Mouse (Mus musculus) midbrain, postnatal 0 days (tissue): ENCODE measurements around the gene Il1rapl2. TPM values are rescaled to one million over a fixed set of nuclear protein-coding genes. Genes with fewer than 3 reads are reported as not detected.
A peak's percentile ranks its signal among the peaks of the same experiment; 100 is the strongest.

Experiments
- ATAC-seq: fragments of 200-750 bp; cut with Nextera tagmentation; 2 replicates; pipeline ENCODE4 v1.8.0; 2017; ENCODE audit warnings: moderate number of reproducible peaks, mild to moderate bottlenecking, moderate TSS enrichment, moderate library complexity; ENCODE audit not compliant: low FRiP score
- DNase-seq: peaks from one replicate; pipeline ENCODE4 v3.0.0-alpha.2; 2015; ENCODE audit warnings: low spot score
- H3K27ac ChIP-seq: fragments of 300-500 bp; sonication (generic); 2 replicates; pipeline ENCODE4 v1.5.1; 2014; ENCODE audit warnings: low read depth, mild to moderate bottlenecking, low read length, mixed read lengths
- H3K27me3 ChIP-seq: fragments of 300-500 bp; sonication (generic); 2 replicates; pipeline ENCODE4 v1.6.1; 2014; ENCODE audit warnings: low read length, control low read depth, mixed read lengths; ENCODE audit not compliant: insufficient read depth
- H3K36me3 ChIP-seq: fragments of 300-500 bp; sonication (generic); 2 replicates; pipeline ENCODE4 v1.6.1; 2014; ENCODE audit warnings: low read length, control low read depth, mixed read lengths; ENCODE audit not compliant: insufficient read depth
- H3K4me1 ChIP-seq: fragments of 300-500 bp; sonication (generic); 2 replicates; pipeline ENCODE4 v1.6.1; 2014; ENCODE audit warnings: mild to moderate bottlenecking, control low read depth, antibody characterized with exemption, low read length, mixed read lengths; ENCODE audit not compliant: insufficient read depth
- H3K4me2 ChIP-seq: fragments of 300-500 bp; sonication (generic); 2 replicates; pipeline ENCODE4 v1.6.1; 2014; ENCODE audit warnings: low read depth, mild to moderate bottlenecking, low read length, mixed read lengths; ENCODE audit not compliant: poor library complexity, severe bottlenecking
- H3K4me3 ChIP-seq: fragments of 300-500 bp; sonication (generic); 2 replicates; pipeline ENCODE4 v1.5.1; 2014; ENCODE audit warnings: low read depth, mild to moderate bottlenecking, low read length, moderate library complexity
- H3K9ac ChIP-seq: fragments of 300-500 bp; sonication (generic); replicated peaks from 2 replicates; pipeline ENCODE4 v1.6.1; 2014; ENCODE audit warnings: mild to moderate bottlenecking, low read length, moderate library complexity, mixed read lengths; ENCODE audit not compliant: poor library complexity, severe bottlenecking
- H3K9me3 ChIP-seq: fragments of 300-500 bp; sonication (generic); 2 replicates; pipeline ENCODE4 v1.6.1; 2016; ENCODE audit warnings: low read length, control low read depth
- CTCF ChIP-seq: IDR thresholded peaks from 2 replicates; pipeline ENCODE4 v1.5.1; 2016; ENCODE audit warnings: antibody characterized with exemption, mild to moderate bottlenecking
- WGBS: fragments of 180-500 bp; shearing (Covaris S2); extraction: QIAGEN DNeasy Blood & Tissue Kit; methylation state at CpG from one replicate; pipeline ENCODE4 v1.1.7; 2014; 5-methylcytosine and 5-hydroxymethylcytosine counted together
- polyA plus RNA-seq: library from polyadenylated mRNA; unstranded; fragments of >200 nt; fragmentation: Nextera tagmentation; extraction: Ambion mirVana; gene quantifications from 2 replicates; pipeline ENCODE4 v1.2.1, GENCODE M21; 2015
- total RNA-seq: library from RNA; depleted of rRNA; stranded (reverse); fragments of >200 nt; gene quantifications from 2 replicates; pipeline ENCODE4 v1.2.3, GENCODE M21; 2014; rRNA removed

Il1rapl2 gene
- total RNA-seq (7.1 and 9.4 TPM in 2 replicates), polyA plus RNA-seq (4.6 and 5.9 TPM in 2 replicates)

DNA sequence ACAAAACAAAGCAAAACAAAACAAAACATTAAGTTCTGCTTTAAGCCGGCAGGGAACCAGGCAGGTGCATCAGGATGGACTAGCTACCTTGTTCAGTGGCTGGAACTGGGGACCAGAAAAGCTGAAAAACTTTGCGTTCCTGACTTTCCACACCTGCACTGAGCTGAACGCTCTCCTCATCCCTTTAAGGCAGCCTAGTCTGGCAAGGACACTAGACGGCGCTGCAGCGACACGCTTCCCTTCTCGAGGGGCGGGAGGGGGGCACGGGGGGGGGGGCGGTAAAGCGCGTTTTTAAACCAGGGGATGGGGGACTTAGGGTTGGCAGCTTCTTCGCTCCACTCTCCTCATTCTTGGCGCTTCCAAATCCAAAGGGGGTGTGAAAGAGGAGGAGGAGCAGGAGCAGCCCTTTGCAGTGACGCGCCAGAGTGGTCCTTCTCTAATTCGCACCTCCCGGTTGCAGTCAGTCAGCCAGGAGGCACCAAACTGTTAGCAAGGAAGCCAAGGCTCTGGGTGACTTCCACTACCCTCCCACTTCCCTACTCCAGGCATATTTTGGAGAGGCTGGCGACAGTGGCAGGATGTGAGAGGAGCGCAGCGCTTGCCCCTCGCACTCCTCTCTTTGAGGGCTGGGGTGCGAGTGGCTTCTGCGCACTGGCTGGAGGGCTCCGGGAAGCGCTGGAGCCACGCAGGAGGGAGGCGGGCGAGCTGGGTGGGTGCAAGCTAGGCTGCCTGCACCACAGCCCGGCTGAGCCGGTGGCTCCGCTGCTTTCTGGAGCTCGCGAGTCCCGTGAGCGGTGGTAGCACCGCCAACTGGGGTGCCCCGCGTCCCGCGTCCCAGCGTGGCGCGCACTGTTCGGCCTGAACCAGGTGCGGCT, at the start of gene Il1rapl2:
TSS of gene Il1rapl2 (plus strand) at position 288 of the 875 bp plus-strand sequence.
- Histone ChIP-seq H3K27me3 (peaks cover 14% of the 10 kb centered on the region; the same call in 1 of the 2 replicates), H3K36me3 (no peaks in the 10 kb centered on the region), H3K4me3 (peak within 1 kb of the TSS; percentile 48), H3K9me3 (no peaks in the 10 kb centered on the region), H3K27ac (no peak within 1 kb of the TSS), H3K4me1 (no peaks in the 10 kb centered on the region), H3K9ac (0 out of 2 replicates have a peak within 1 kb of the TSS, but pooled peaks have one; percentile 13), H3K4me2 (peak within 1 kb of the TSS; percentile 68)
- 17% methylated on average over 32 of the region's 47 CpGs for WGBS
- ATAC-seq (peak; percentile 77), DNase-seq (peak; percentile 61)
- peak; percentile 62 for TF ChIP-seq CTCF

DNA sequence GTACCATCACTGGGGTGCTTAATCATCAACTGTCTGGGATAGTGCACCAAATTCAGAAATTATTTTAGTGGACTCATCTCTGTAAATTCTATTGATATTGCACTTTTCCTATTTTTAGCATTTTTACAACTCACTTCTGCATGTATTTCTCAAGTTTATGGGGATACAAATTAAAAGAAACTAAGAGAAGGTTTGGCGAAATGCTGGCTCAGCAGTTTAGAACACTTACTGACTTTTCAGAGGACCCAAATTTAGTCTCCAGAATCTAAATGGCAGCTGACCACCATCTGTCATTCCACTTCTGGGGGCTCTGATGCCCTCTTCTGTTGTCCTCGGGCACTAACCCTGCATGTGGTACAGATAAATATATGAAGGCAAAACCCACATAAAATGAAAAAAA, 22.1 kb upstream of the Il1rapl2 start:
- H3K27ac ChIP-seq, result no peak overlapping the region
- TF ChIP-seq CTCF, result no peak
- no peak for DNase-seq
- no peaks in the 10 kb centered on the region for H3K27me3 ChIP-seq
- H3K4me3 ChIP-seq, result no peak overlapping the region
- no peak for ATAC-seq
- H3K4me2 ChIP-seq, result no peak overlapping the region
- 86% methylated on average over 2 of the region's 2 CpGs for WGBS
- no peaks in the 10 kb centered on the region for H3K9me3 ChIP-seq
- H3K9ac ChIP-seq, result no peak overlapping the region
- no peaks in the 10 kb centered on the region for H3K4me1 ChIP-seq
- no peaks in the 10 kb centered on the region for H3K36me3 ChIP-seq

DNA sequence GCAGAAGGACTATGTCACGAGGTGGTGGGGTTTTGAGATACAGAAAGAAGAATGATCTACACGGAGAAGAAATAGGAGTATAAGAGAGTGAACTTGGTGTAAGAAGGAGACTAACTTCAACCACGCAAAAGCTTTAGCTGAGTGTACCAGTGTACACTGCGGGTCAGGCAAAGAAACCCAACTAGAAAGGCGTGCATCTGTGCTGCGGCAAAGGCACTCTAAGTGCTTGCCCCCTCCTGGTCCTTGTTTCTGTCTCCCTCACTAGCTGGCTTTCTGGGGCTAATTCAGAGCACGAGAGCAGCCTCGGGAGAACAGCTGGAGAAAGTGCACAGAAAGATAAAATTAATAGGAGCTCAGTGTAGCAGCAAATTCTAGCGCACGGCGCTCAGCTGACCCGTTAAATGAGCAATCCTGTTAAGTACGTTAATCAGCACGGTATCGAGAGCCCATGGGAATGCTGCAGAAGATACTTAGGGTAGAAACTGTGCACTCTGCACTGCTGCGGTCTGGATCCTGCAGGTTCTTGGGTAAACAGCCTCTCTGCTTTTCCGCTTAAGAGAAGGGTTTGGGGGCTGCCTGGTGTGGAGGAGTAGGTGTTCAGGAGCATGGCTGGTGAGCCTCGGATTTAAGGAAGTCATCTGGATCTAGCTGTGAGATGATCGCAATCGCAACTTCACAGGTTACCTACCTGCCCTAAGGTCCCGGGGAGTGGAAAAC, 778 bp upstream of the Il1rapl2 start:
- no peak for ATAC-seq
- peak overlapping the region; percentile 68 for H3K4me2 ChIP-seq
- no peak for DNase-seq
- 28% methylated on average over 21 of the region's 21 CpGs for WGBS
- H3K27ac ChIP-seq, result no peak overlapping the region
- H3K4me1 ChIP-seq, result no peaks in the 10 kb centered on the region
- TF ChIP-seq CTCF, result no peak
- H3K27me3 ChIP-seq, result peaks cover 14% of the 10 kb centered on the region; the same call in 1 of the 2 replicates
- peak overlapping the region; percentile 48 for H3K4me3 ChIP-seq
- no peaks in the 10 kb centered on the region for H3K36me3 ChIP-seq
- H3K9ac ChIP-seq, result no peak overlapping the region
- H3K9me3 ChIP-seq, result no peaks in the 10 kb centered on the region

DNA sequence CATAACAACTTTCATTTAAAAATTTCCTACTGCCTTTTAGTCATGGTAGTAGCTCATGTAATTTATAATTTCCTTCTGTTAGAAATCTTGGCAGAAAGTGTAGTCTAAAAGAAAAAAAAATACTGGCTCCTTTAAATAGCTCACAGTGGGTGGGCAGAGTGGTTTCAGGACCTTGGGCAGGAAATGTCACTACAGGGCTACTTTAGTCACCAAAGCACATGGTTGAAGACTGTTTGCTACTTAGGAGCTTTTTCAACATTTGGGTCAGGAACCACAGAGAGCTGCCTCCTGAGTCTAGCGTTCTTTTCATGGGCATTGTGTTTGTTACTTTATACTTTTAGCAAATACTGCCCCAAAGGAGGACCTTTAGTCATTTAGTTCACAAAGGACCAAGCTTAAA, 12.2 kb downstream of the Il1rapl2 start:
- Histone ChIP-seq H3K9me3 (no peaks in the 10 kb centered on the region), H3K9ac (no peak overlapping the region), H3K4me1 (no peaks in the 10 kb centered on the region), H3K4me2 (no peak overlapping the region), H3K27me3 (no peaks in the 10 kb centered on the region), H3K36me3 (no peaks in the 10 kb centered on the region), H3K4me3 (no peak overlapping the region), H3K27ac (no peak overlapping the region)
- 45% methylated on average over 1 of the region's 1 CpGs for WGBS
- DNase-seq (no peak), ATAC-seq (no peak)
- no peak for TF ChIP-seq CTCF

DNA sequence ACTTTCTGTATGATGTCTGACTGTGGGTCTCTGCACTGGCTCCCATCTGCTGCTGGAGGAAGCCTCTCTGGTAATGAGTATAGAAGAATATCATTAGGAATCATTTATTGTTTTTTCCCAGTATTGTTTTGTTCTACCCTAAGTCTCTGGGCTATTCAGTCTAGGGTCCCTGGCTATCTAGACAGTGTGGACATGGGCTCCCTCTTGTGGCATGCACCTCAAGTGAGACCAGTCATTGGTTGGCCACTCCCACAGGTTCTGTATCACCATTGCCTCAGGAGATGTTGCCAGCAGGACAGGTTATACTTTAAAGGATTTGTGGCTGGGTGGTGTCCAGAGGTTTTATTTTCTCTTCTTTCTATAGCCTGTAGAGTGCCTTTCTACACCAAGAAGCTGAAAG, 50.3 kb downstream of the Il1rapl2 start:
- ATAC-seq, result no peak
- Histone ChIP-seq H3K36me3 (no peaks in the 10 kb centered on the region), H3K4me2 (no peak overlapping the region), H3K4me1 (no peaks in the 10 kb centered on the region), H3K4me3 (no peak overlapping the region), H3K27me3 (no peaks in the 10 kb centered on the region), H3K27ac (no peak overlapping the region), H3K9me3 (no peaks in the 10 kb centered on the region), H3K9ac (no peak overlapping the region)
- no peak for TF ChIP-seq CTCF
- DNase-seq, result no peak

DNA sequence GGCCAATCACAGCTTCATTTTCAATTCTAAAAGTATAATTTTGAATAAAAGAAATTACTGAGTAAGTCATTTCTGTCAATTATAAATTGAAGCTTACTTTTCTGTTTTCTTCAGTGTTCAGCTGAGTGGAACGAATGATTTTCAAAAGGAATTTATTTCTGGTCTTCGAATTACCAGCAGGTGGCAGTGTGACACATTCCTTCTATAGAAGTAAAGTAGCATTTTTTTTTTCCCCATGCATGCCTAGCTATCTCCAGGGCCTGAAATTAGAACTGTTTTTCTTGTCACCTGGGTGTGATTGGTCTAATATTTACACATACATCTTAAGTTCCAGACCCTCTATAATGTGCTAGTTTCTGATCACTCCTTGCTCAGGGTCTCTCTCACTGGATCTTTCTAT, 96.6 kb downstream of the Il1rapl2 start:
- 21% methylated on average over 2 of the region's 2 CpGs for WGBS
- peak; percentile 44 for DNase-seq

More for the DNA sequence above, 96.6 kb downstream of the Il1rapl2 start:
- Histone ChIP-seq H3K4me3 (no peak overlapping the region), H3K4me1 (no peaks in the 10 kb centered on the region), H3K9me3 (no peaks in the 10 kb centered on the region), H3K27me3 (no peaks in the 10 kb centered on the region), H3K4me2 (no peak overlapping the region), H3K9ac (no peak overlapping the region), H3K36me3 (no peaks in the 10 kb centered on the region), H3K27ac (no peak overlapping the region)
- peak; percentile 67 for TF ChIP-seq CTCF
- ATAC-seq, result no peak
